Mouse (Mus musculus): Measurements from ENCODE around the gene Recql5.

The Recql5 gene

GRCm38 (mm10) chr11:115933108-115933746 lies at the start of gene Recql5, which contains the start of gene Sap30bp:
TSS of gene Recql5 (minus strand) at chr11:115933477.
TSS of gene Sap30bp (plus strand) at chr11:115933282.
- peak; percentile 94 to 98 for DNase-seq (ENCODE audit: low spot score in 2 of 2)

DNA sequence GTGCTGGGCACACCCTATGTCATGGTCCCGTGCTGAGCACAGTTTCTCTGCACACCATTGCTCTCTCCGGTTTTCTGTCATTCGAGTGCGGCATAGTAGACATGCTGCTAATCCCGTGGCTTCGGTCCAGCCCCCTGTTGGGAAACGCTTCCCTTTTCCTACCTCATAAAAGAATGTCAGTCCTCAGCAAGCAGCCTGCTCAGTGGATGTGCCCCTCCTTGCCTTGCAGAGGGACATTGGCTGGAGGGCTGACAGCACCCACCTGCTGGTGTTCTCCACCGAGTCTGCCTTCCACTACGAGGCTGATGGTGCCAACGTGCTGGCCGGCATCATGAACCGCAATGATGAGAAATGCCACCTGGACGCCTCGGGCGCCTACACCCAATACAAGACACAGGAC lies 49.2 kb upstream of the Recql5 start:
- DNase-seq (ENCODE audit: low spot score in 2 of 2), result no peak

DNA sequence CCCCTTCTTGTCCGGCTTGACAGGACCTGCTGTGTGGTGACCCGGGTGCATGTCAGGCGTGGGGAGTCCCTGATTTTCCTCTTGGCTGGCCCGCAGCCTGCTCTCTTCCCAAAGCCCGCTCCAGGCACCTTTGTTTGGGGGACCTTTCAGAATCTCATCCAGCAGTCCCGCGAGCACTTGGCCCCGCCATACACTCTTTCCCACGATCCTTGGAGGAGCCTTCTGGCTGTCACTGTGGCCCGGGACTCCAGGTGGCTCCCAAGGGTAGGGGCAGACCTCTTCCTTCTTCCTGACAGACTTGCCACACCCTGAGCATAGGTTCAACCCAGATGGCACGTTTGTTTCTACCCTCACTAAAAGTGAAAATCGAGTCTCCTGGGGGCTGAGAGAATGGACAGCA lies 42.3 kb upstream of the Recql5 start:
- no peak for DNase-seq (ENCODE audit: low spot score in 2 of 2)

DNA sequence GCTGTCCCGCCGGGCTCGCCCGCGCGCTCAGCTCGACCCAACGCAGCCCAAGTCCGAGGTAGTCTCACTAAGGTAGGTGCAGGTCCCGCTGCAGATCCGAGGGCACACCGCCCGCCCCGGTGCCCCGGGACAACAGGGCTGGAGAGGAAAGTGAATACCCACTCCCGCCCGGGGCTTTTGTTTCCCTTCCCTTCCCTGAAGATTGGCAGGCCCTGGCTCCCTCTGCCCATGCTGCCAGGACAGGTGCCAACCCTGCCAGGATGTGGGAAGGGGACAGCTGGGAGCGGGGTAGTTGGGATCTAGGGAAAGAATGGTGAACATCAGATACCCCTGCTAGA lies 41.8 kb upstream of the Recql5 start:
- DNase-seq (ENCODE audit: low spot score in 2 of 2), result no peak

GRCm38 (mm10) chr11:115974309-115975082 lies 41.2 kb upstream of the Recql5 start, which contains the start of gene Itgb4:
TSS of gene Itgb4 (plus strand) at chr11:115974709.
- DNase-seq (ENCODE audit: low spot score in 2 of 2), result peak in 1 of 2 experiments; percentile 46

DNA sequence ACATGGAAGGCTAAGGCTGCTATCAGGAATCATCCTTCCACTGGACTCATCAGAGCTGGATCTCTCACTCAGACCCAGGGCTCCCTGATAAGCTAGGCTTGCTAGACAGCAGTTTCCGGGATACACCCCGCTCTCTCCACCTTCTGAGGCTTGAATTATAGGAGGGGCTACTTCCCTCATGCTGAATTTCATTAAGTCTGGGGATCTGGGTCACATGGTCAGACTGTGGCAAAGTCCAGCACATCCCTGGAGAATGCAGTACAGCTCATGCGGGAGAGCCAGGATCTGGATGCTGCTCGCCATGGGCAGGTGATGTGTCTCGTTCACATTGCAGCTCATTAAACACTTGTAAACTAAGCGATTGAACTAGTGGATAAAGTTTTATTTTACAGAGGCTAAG lies 37.7 kb upstream of the Recql5 start:
- no peak for DNase-seq (ENCODE audit: low spot score in 2 of 2)

GRCm38 (mm10) chr11:115970006-115970673 lies 36.9 kb upstream of the Recql5 start:
- DNase-seq (ENCODE audit: low spot score in 2 of 2), result no peak

GRCm38 (mm10) chr11:115968731-115969405 lies 35.6 kb upstream of the Recql5 start:
- DNase-seq (ENCODE audit: low spot score in 2 of 2), result no peak

DNA sequence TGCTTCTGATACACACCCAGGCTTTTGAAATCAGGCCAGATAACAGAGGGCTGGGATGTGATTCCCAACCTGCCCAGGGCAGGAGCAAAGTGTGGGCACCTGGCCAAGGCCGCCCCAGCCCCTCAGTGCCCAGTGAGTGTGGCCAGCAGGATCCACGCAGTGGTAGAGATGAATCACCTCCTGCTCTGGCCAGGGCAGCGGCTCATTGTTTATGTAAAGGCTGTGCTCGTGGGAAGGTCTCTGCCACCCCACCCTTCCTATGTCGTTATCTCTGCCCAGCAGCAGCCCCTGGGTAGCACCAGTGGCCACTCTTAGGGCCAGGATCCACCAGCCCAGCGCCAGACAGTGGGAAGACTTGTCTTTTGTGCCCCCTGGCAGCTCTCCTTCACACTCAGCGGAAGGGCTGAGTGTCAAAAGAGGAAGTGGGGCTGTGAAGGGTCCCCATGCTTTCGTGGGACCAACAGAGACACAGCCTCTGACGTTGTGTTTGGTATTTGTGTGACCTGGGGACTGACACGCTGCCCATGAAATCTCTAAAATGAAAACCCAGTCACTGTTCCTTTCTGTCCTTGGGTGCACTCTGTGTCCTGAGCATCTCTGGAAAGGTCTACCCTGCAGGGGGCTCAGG lies 31.8 kb upstream of the Recql5 start:
- DNase-seq (ENCODE audit: low spot score in 2 of 2), result peak in 1 of 2 experiments; percentile 30

- DNase-seq (ENCODE audit: low spot score in 2 of 2), result no peak
These were observed 29.6 kb upstream of the Recql5 start for GRCm38 (mm10) chr11:115962651-115963412.

- DNase-seq (ENCODE audit: low spot score in 2 of 2), result no peak
These were observed 25.7 kb upstream of the Recql5 start for GRCm38 (mm10) chr11:115959018-115959417.

GRCm38 (mm10) chr11:115957971-115958370 lies 24.7 kb upstream of the Recql5 start:
- DNase-seq (ENCODE audit: low spot score in 2 of 2), result no peak

- DNase-seq (ENCODE audit: low spot score in 2 of 2), result no peak
These were observed 23.2 kb upstream of the Recql5 start for GRCm38 (mm10) chr11:115956453-115956852.

- no peak for DNase-seq (ENCODE audit: low spot score in 2 of 2)
These were observed 22.1 kb upstream of the Recql5 start for GRCm38 (mm10) chr11:115955195-115955858.

GRCm38 (mm10) chr11:115954712-115955111 lies 21.4 kb upstream of the Recql5 start:
- DNase-seq (ENCODE audit: low spot score in 2 of 2), result no peak

DNA sequence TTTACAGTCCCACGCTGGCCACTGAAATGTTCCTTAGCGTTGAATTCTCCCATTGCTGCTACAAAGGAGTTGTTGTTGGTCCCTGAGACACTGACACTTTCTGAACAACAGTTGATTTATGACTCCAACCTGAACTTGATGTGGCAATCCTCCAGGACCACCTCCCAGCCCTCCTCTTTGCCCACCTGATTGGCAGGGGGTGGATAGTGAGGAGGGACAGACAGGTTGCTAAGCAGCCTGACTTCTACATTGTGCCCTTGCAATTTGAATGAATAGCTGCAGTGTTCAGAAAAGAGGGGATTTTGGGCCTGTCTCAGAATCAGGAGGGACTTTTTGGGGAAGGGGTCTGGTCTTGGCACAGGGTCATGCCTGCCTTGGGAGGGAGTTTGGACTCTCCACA lies 17.4 kb upstream of the Recql5 start:
- no peak for DNase-seq (ENCODE audit: low spot score in 2 of 2)

DNA sequence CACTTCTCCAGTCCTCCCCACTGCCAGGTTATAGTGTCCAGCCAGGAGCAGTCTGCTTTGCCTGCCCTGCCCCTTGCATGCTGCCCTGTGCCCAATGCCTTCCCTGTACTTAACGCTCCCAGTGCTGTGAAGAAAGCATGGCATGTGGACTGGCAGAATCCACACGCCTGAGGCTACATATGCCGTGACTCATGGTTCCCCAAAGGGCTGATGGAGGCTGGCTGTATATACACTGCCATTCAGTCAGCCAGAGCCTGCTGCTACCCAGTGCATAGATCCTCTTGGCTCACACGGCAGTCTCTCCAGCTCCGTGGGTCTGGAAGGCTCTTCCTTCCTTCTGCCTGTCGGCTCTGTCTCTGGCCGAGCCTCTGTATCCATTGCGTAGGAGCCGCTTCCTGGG lies 15.0 kb upstream of the Recql5 start:
- DNase-seq (ENCODE audit: low spot score in 2 of 2), result no peak

DNA sequence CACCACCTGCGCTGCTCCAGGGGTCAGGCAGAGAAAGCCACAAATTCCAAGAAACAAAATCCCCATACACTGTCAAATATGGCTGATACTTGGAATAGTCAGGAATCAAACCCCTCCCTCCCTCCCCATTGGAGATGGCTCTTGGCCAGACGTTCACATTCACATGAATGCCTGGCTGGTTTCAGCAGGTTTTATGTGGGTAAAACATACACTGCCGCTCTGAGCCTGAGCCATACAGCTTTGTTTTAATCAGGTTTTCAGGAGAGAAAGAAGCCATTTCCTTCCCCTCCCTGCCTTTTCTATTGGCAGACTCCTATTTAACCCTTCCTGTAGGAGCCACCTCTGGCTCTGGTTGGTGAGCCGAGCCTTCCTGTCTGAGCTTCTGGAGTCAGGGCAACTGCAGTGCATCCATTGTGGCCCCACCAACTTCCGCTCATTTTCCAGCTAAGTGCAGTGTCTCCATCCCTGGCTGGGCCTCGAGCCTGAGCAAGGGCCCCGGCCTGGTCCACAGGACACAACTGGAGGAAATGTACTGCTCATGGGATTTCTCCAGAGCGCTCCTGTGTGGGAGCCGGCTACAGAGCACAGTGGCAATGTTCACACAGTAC lies 13.0 kb upstream of the Recql5 start:
- no peak for DNase-seq (ENCODE audit: low spot score in 2 of 2)

GRCm38 (mm10) chr11:115945247-115945646 lies 12.0 kb upstream of the Recql5 start:
- no peak for DNase-seq (ENCODE audit: low spot score in 2 of 2)

DNA sequence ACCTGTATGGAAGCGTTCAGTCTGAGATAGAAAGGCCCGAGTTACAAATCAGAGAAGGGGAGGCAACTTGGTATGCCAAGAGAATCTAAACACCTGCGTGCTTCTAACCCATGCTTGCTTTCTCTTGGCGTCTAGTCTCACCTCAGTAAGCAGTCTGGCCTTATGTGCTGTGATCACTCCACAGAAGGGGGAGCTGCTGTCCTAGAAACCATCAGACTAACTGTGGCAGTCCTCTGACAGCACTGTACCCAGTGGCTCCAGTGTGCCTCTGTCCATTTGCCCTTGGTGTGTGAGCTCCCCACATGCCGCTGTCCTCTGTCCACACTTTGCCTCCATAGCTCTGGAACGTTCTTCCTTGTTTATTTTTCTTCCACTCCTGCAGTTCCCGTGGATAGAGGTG lies 8.7 kb upstream of the Recql5 start:
- no peak for DNase-seq (ENCODE audit: low spot score in 2 of 2)
